Mouse (Mus musculus): Measurements from ENCODE around the gene Gm49450. TPM values are rescaled to one million over a fixed set of nuclear protein-coding genes. Genes with fewer than 3 reads are reported as not detected.

The Gm49450 gene
- total RNA-seq (2021): not detected

DNA sequence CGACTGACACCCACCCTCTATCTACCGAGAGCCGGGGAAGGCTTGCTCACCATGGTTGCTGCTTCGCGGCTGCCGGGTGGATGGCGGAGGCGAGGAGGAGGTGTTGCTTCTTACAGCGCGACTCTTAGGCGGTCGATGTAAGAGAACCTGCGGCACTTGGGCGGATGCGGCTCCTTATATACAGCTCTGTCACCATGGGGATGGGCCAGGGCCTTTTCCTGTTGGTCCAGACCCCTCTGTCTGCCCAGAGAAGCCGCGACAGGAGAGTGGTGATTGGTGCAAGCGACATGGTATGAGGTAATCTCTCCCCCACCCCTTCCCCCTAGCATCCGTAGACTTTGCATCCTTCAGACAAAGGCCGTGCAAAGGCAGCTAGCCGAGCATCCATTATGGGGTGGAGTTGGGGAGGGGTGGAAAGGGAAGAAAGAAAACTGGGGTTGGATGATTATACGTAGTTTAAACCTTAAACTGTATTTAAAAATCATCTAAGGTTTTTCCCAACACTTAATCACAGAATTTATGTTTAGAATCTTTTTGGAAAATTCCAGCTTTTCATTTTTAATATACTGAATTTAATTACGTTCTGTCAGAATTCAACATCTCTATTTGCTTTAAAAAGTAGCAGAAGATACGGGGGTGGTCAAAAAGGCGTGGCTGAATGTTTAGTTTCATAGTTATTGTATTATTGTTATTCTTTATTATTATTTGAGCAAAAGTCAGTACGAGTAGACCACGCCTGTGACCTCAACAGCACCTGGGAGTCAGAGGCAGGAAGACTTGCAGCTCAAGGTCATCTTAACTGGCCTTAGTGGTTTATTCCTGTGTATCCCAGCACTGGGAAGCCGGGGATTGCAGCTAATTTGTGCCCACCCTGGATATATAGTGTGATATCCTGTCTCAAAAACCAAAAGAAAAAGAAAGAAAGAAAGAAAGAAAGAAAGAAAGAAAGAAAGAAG is at the start of gene Gm49450, which contains the start of gene Tuba1a:
Gene Gm49450, minus strand, starts transcription at position 151 of the 956 bp plus-strand sequence.
Gene Tuba1a, minus strand, starts transcription at position 303 of the 956 bp plus-strand sequence.
- peak; percentile 98 for DNase-seq
- intact Hi-C loops (cut with DNase I): loop anchor here (2.0 kb wide), 2 partner anchors 31 to 39 kb away; no protein-coding TSS in a partner anchor

DNA sequence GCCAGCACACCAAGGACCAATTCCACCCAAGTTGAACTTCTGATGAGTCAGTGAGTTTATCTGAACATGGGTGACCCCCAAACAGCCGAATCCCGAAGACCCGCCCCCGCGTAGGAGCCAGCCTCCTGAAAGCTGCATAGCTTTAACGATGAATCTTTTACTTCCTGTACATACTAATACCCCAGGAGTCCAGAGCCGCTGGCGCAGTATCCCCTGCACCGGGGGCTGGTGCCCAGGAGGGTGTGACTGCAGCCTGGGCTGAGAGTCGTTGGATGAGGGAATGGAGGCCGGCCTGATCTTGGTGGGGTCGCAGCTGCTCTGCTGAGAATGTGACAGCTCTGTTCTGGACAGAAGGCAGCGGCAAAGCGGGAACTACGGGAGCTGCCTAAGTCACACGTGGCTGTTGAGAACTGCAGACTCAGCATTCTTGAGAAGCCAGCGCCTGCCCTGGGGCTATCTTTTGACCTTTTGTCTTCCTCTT is 48.1 kb upstream of the Gm49450 start:
- DNase-seq: no peak
- intact Hi-C loops (cut with DNase I): no loop called here

DNA sequence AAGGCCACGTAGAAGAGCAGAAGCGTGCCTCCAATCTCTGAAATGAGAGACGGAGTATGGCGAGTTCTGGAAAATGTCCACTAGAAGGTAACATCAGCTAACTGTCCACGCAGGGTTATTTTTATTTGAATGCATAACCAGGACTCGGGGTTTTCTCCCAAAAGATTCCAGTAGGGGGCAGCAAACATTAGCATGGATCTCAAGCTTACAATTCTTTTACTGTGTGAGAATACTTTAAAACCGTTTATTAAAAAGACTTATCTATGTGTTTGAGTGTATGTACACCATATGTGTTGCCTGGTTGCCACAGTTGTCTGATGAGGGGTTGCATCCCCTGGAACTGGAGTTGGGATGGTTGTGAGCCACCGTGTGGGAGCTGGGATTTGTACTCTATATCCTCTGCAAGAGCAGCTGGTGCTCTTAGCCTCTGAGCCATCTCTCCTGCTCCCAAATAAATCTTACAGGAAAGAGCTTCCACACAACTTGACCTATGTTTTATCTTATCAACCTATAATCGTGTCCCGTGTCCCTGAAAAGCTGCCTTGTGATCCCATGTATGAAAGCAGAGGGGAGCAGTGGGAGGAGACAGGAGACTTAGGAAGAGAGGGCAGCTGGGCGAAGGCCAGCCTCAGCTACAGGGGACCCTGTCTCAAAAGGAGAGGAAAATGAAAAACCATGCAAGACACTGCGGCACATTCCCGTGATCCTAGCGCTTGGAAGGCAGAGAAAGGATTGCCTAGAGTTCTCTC is 47.4 kb upstream of the Gm49450 start:
- intact Hi-C loops (cut with DNase I): no loop called here
- no peak for DNase-seq

DNA sequence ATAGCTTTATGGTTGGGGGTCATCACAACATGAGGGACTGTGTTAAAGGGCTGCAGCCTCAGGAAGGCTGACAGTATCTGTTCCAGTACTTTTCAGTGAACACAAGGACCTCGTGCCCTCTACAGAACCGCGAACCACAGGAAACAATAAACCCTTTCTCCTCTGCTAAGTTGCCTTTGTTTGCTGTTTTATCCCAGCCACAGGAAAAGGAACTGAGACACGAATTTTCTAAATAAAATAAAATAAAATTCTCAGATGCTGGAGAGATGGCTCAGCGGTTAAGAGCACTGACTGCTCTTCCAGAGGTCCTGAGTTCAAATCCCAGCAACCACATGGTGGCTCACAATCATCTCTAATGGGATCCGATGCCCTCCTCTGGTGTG is 45.4 kb upstream of the Gm49450 start:
- no peak for DNase-seq
- intact Hi-C loops (cut with DNase I): no loop called here

DNA sequence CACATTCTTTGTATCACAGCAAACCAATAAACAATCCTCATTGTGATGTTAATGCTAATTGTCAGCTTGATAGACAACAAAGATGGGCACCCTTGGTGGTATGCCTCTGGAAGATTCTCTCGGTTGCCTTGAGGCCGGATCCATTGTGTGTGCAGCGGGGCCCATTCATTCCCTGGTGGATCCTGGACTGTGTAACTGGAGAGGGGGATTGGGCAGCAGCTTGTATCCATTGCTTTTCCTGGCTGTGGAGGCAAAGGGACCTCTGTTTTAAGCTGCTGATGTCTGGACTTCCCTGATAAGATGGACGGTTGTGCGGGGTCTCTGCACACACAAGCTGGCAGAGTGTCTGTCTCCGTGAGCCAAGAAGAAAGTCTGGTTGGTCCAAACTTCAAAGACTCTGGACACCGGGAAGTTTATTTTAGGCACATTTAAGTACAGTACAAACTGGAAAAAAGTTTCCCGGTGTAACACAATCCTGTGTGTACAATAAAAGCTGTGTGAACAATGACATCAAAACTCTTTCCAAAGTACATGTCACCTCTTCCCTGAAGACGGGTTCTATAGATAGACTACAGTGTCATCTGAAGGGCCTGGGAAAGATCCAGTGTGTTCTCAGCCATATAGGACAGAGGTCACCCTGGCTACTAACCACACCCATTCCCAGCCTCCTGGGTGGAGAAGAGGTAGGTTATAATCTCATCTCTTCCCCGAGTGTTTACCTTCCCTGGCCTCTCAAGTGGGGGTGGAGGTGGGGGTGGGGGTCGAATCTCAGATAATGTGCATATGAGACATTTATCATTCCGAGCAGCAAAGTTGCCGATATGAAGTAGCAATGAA is 44.8 kb upstream of the Gm49450 start:
- no peak for DNase-seq
- intact Hi-C loops (cut with DNase I): no loop called here

DNA sequence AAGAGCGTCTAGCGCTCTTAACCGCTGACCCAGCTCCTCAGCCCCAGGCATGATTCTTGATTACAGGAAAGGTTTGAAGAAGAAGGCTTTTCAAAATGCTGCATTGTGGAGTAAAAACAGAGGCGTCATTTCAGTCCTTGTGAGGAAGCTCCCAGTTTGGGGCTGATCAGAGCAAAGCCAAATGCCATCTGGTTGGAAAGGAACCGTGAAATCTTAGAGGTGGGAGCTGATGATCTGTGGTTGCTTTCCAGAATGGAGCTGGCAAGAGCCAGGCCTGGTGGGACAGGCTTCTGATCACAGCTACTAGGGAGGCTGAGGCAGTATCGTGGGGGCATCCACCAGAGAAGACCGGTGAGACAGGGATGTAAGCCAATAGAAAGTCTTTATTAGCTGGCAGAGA is 43.5 kb upstream of the Gm49450 start:
- DNase-seq: no peak
- intact Hi-C loops (cut with DNase I): no loop called here

DNA sequence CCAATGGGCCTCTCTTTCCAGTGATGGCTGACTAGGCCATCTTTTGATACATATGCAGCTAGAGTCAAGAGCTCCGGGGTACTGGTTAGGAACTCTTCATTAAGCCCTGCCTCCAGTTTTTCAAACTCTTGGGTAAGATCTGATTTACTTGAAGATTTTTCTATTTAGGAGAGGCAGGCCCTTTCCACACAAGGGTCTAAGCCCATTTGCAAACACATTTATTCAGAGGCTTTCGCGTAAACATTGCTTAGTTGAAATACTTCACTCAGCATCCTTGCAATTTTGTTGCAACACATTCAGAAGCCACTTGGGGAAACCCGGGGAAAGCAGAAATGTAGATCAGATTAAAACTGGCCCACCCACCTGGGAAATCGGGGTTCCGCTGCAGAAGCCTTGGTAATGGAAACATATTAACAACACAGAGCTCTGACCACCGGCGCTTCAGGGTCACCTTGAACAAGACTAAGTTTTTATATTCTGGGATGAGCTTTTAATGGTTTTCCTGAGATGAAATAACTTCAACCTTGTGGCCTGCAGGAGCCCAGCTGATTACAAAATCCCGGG is 41.7 kb upstream of the Gm49450 start:
- intact Hi-C loops (cut with DNase I): no loop called here
- no peak for DNase-seq

DNA sequence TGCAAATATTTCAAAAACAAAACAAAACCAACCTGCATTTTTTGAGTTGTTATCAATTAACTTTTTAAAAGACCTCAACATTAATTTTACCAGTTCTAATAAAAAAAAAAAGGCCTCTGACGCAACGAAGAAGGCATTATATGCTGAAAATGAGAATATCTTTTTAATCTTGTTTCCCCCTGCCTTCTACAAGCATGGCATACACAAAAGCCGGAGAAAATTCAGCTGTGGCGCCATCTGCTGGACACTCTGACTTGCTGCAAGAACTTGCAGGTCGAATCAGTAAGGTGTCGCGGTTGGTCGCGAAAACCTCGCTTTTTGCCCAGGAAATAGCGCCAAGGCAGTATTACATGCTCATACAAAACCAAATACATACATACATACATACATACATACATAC is 40.5 kb upstream of the Gm49450 start:
- intact Hi-C loops (cut with DNase I): loop anchor here (2.0 kb wide), 1 partner anchor 41 kb away; the partner anchor contains the start of genes Gm49450 and Tuba1a
- peak; percentile 93 for DNase-seq

DNA sequence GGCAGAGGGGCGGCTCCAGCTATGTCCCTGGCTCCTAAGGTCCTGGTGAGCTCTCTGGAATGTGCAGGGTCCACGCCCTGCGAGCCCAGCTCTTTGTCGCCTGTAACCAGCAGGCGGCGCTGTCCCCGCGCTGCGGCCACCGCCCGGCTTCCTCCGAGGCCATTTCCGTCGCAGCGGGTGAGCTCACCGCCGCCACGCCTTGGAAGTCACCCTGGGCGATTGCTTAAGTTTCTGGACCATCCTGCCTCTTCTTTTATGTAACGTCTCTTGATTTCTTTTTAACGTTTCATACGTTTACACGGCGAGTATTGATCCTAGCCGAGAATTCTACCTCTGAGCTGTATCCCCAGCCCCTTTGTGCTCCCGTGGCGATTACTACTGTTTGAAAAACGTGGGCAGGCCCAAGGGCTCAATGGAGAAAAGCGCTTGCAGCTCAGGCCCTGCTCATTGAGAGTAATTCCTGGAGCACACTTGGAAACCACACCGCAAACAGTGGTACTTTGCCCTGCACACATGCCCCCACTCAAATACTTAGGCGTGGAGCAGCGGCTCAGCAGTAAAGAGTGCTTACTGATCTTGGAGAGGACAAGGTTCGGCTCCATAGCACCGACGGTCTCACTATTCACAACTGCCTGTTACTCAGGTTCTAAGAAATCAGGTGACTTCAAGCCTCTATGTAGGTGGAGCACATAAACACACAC is 39.9 kb upstream of the Gm49450 start:
- DNase-seq: peak; percentile 94
- intact Hi-C loops (cut with DNase I): loop anchor here (2.0 kb wide), 1 partner anchor 40 kb away; the partner anchor contains the start of genes Gm49450 and Tuba1a

DNA sequence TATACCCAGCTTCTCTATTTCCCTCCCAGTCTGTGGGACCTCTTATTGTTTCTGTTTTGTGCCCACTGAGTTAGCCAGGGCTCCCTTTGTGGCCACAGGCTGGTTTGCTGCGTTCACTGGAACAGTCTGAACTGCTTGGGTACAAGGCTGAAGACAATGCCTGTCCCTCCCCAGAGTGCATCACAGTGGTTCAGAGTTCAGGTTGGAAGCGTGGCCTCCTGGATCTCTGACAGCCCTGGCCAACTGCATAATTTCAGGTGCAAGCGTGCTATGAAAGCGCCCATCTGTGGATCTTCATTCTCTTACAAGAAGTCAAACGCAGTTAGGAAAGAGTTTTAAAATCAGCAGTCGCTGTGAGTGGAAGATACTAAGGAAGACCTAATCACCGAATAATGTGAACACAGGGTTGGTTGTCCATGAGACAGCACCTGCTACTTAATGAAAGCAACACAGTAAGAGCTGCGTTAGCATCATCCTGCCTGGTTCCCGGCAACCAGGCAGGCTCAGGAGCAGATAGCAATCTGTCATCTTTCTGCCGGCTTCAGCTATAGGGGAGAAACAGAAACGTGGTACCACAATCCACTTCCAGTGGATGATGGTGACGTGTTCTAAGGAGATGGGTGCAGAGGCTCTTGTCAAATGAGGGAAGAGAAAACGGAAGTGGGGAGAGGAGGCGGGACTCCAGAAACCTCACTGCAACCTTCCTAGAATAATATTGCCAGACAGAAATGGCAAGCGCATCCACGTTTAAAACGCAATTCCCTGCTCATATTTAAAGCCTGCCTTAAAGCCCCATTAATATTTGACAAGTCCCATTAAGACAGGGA is 38.9 kb upstream of the Gm49450 start:
- intact Hi-C loops (cut with DNase I): loop anchor here (2.0 kb wide), 1 partner anchor 39 kb away; the partner anchor contains the start of genes Gm49450 and Tuba1a
- DNase-seq: peak; percentile 50

DNA sequence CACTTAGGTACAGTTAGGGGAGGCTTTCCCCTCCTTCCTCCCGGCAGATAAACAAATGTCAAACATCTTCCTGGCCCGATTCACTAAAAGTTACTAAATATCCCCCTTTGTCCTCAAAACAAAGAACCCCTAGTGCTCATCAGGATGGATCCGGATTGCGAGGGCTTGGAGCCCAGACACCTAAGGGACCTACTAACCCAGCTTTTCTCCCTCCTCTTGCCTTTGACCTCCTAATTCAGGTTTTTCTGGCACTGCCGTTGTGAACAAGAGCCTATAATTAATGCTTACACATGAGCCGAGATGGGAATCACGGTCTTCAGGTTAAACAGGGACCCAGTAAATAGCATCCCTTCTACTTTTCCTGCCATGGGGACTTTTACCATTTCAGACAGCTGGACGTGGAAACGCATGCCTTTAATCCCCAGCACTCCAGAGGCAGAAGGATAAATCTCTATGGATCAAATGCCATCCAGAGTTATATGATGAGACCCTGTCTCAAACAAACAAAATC is 38.2 kb upstream of the Gm49450 start:
- DNase-seq: no peak
- intact Hi-C loops (cut with DNase I): loop anchor here (2.0 kb wide), 1 partner anchor 39 kb away; the partner anchor contains the start of genes Gm49450 and Tuba1a

DNA sequence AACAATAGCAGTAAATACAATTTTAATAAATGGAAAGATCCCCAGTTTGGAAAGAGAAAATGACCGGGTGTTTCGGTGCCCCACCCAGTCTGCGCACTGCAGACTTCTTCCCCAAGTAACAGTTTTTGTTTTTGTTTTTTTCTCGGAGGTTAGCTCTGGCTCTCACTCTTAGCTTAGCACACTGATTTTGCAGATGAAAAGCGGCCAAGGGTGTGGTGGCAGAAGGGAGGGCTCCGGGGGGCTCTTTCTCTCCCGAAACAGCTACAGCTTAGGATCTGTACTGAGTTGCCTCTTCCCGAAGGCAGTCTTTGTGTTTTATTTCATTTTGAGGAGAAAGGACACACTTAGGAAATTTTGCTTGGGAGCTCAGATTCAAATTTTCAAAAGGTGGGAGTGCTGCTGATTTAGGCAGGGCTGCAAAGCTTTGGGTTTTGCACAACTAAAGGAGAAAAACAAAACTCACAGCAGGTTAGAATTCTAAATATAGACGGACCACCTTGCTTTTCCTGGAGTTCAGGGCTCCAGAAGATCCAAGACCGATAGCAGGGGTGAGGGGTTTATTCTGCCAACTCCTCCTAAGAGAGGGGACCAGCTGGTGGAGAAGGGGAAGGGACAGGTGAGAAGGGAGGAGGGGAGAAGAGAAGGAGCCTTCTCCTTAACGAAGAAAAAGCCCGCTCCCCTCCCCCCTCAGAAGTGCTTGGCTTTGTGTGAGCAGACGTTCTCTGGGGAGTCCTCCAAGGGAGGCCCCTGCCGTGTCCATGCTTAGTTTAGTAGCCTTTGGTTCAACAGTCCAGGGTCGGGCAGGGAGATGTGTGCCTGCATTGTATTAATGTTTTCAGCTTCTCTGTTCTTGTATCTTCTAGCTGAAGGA is 37.6 kb upstream of the Gm49450 start:
- intact Hi-C loops (cut with DNase I): no loop called here
- DNase-seq: peak; percentile 56

DNA sequence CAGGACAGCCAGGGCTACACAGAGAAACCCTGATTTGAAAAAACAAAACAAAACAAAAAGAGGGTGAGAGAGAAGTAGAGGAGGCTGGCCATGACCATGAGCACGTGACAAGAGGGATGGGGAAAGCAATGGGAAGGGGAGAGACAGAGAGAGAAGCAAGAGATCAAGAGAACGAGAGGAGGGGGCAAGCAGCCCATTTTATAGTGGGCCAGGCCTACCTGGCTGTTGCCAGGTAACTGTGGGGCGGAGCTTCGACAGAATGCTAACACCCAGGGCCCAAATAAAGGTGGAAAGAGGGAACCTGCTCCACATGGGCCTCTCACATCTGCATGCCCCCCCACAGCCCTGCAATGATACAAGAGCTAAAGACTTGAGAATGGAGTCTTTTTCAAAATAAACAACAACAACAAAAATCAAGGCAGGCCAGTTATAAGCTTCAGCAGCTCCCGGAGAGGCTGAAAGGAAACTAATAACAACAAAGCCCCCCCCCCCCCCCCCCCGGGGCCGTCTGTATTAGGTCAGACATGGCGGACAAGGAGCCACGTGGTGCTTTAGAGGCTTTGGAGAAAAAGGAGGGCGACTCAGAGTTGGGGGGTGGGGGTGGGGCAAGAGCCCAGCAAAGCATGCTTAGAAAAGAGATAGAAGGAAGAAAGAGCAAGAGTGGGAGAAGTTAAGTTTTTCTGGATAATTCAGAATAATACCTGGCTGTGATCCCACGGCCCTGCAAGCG is 36.5 kb upstream of the Gm49450 start:
- no peak for DNase-seq
- intact Hi-C loops (cut with DNase I): no loop called here

DNA sequence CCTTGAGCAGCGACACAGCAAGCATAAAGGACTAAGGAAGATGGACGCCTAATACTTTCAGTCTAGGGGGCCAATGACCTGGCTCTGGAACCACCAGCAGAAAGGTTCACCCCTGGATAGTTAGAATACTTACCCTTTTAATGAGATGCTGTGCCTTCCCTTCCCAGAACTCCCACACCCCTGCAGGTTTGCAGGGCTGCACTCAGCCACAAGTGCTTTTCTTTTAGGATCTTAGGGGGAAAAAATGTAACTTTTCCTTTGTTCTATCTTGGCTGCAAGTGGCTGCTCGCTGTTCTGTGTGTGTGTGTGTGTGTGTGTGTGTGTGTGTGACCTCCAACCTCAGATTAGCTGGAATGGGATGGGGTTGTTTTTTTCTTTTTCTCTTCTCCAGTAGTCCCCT is 35.4 kb upstream of the Gm49450 start:
- intact Hi-C loops (cut with DNase I): no loop called here
- no peak for DNase-seq

DNA sequence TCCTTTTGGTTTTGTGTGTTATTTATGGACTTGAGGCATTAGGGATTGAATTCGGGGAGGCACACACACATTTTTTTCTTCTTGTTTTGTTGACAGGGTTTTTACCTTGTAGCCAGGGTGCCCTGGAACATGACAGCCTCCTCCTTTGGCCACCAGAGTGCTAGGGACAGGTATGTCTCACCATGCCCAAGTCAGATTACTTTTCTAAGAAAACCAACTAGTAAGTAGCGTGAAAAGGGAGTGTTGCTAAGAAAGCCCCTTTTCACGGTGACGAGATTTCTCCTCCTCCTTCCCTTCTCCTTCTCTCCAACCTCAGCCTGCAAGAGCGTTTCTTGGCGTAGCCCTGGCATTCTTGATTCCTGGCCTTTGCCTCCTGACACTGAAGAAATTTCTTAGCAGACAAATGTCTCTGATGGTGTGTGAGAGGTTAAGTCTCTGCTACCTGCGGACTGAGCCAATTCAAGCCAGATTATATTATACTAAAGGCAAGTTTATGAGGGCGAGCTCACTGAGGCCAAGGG is 34.4 kb upstream of the Gm49450 start:
- no peak for DNase-seq
- intact Hi-C loops (cut with DNase I): no loop called here

DNA sequence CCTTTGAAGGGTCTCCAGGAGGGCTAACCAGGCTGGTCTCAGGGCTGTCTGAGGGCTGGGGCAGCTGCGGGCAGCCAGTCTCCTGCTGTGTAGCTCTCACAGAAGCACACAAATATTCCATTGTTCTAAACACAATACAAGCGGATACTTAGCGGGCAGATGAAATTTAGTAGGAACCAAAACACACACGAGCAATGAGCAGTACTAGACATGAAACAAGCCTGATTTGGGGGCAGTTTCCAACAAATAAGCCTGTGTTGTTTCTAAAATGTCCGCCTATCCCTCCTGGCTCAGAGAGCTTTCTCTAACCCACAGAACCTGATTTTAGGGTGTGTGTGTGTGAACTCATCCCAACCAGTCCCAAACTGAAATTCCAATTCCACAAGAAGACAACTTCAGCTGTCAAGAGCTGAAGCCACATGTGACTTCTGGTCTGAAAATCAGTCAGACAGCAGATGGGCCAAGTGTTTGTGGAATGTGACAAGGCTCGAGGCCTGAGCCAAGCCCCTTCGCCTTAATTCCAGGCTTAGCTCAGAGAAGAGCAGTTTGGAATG is 33.8 kb upstream of the Gm49450 start:
- no peak for DNase-seq
- intact Hi-C loops (cut with DNase I): no loop called here
